Mouse (Mus musculus) lung, postnatal 4 days (tissue): ENCODE results near the gene Naa16.

Source experiments
- DNase-seq, 2 experiments: peaks; one replicate each; pipeline ENCODE4 v3.0.0; 2021

Gene Naa16

DNA sequence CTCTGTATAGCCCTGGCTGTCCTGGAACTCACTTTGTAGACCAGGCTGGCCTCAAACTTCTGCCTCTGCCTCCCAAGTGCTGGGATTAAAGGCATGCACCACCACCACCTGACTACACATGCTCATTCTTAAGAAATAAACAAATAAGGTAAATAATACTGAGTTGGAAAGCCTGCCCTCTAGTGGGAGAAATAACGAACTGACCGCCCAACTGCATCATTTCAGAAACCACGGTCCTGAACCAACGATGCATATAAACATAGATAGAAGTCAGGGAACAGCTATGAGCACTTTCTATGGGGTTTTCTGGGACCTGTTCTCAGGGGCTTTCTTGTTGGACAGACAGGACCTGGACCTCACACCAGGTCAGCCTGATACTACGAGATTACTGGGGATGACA is 63.5 kb downstream of the Naa16 start:
- peak; percentile 15 to 43 for DNase-seq

DNA sequence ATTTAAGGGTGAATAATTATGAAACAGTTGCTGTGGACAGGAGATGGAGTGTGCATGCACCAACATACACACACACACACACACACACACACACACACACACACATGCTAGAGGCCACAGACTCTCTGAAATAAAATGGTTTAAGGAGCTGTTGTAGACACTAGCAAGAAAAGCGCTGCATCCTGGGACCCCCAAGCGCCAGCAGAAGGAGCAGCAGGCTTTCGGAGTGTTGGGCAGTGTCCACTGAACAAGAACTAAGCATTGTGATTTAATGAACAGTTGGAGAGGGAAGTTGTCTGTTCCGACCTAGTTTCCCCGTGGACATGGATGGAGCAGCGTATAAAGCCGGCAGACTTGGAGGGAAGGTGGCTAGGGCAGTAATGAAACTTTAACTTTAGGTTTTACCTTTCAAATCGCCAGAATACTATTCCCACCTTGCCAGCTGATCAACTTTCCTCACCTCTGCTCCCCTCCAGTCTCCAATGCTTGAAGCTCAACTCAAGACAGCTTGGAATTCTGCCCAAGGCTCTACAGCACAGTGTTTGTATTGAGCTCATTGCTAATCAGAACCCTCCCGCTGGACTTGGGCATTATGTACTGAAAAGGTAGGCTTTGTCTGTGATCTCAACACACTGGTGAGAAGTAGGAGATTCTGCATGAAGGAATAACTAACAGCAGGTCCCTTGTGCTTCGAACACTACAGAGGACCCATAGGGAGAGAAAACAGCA is 66.3 kb downstream of the Naa16 start:
- DNase-seq = peak in 1 of 2 experiments; percentile 19

DNA sequence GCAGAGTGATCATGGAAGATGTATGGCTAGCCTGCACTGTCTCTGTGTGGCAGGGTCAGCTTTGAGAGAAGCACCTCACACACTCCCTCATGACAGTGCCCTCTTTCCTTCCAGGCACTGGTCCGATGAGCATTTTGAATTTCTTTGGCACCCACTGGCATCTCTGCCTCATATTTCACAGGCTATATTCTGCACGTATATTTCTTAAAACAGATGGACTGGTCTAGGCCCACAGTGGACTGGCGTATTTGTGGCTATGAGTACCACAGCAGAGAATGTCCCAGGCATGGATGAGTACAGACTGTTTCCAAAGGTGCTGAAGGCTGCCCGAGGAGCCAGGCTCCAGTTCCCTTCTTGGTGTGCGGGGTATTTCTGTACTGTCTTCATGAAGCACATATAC is 68.7 kb downstream of the Naa16 start:
- DNase-seq = peak in 1 of 2 experiments; percentile 10

DNA sequence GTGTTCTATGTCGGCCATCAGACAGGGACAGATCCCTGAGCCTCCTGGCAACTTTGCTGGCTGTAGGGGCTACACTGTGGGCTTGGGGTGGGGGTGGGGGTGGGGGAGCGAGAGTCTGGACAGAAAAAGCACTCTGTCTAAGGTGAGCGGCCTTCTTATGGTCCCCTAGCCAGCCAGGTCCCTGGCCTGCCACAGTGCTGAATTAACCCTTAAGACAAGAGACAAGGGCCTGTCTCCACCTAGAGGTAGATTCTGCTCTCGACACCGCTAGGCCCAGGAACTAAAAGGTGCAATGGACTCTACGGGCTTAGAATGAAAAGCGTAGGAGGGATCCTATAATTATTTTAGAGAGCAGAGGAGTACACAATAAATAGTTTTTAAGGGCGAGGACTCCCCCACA is 69.4 kb downstream of the Naa16 start:
- DNase-seq = peak in 1 of 2 experiments; percentile 29

DNA sequence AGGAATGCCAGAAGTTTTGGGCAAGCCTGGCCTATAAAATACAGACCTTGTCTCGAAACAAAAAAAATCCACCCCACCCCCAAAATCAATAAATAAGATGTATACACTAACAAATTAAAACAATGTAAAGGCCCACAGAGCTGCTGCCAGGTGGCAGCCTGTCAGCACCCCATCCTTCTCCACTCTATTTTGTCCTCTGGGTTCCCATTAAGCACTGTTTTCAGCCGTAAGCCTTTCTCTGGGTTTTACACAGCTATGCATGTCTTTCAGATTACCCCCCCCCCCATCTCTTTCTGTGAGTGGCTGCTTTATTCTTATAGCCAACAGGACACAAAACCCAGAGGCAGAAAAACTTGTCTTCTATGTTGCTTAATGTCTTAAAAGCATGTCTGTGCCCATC is 73.0 kb downstream of the Naa16 start:
- DNase-seq = no peak

DNA sequence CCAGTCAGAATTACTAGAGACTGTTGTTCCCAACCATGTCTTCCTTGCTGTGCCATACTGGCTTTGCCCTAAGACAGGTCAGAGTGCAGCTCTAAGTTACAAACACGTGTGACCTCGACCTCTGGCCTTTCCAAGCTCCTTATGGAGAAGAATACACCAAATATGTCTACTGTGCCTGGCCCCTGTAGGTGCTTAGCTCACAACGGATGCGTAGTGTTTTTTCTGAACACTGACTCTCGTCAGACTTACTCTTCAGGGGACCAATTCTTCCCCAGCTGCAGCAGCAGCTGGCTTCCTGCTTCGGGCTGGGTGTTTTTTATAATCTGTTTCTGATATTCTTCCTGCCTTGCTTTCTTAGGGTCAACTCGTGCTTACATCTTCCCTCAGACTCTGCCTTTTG is 74.7 kb downstream of the Naa16 start:
- peak in 1 of 2 experiments; percentile 15 for DNase-seq

DNA sequence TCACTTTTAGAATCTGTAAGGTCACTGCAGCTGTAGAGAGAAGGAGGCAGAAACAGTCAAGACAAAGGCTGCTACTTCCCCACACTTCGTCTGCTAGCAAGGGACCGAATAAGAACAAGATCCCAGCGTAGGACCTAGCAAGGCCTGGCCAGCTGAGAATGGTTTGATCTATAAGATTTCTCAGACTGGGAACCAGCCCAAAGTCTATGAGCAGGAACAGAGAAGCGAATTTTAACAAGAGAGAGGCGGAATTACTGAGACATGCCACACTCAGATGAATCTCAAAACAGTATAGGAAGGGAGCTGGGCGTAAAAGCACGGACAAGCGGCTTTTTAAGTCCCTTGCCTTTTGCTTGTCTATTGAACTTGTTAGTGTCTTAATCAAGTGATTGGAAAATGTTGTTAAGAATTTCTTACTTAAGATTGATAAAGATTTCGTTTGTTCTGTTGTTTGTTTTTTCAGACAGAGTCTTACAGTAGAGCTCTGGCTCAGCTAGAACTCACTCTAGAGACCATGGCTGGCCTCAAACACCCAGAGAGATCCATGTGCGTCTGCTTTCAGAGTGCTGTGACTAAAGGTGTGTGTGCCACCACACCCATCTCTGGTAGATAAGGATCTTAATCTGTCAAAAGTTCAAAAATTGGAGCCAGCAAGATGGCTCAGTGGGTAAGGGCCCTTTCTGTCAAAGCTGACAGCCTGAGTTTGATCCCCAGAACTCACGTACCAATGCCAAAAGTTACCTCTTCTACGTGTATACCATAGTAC is 76.2 kb downstream of the Naa16 start:
- DNase-seq = peak in 1 of 2 experiments; percentile 9

DNA sequence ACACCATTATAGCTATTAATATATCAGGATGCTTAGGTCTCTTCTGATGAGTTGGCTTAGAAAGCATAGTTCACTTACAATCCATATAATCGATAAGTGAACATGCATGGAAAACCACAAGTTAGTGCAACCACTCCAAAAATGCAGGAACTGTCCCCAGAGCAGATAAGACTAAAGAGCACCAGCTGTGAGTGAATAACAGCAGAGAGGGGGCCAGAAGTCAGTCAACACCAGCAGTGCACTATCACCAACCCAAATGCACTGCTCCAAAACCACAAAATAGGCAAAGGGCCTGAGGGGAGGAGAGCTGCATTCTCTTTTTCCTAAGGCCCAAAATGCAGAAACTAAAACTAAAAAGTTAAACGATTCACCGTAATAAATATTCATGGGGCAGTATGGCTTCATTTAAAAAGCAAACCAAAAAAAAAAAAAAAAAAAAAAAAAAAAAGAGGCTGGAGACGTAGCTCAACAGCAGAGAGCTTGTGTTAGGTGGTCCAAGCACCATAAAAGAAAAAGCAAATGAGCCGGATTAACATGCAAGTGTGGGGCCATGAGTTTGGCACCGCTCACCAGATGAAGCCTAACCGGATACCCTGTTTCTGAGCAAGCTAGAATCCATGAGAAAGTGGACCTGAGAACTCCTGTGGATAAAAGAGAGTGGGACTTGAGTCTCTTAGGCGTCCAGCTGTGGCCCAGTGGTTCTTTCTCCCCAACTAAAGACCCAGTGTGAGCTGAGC is 77.0 kb downstream of the Naa16 start:
- no peak for DNase-seq

DNA sequence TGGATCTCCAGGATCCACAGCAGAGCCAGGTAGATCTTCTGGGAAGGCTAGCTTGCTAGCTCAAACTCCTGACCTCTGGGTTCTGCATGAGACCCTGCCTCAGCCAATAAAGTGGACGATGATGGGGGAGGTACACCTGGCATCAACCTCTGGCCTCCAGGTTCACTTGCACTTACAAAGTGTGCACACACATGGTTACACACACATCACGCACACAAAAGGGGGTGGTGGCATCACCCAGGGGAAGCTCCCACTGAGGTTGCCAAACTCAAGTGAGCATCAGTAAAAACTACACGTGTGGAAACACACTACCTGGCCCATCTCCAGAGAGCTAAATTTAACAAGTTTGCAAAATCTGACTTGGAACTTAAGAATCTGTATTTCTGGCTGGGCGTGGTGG is 77.9 kb downstream of the Naa16 start:
- DNase-seq = no peak

DNA sequence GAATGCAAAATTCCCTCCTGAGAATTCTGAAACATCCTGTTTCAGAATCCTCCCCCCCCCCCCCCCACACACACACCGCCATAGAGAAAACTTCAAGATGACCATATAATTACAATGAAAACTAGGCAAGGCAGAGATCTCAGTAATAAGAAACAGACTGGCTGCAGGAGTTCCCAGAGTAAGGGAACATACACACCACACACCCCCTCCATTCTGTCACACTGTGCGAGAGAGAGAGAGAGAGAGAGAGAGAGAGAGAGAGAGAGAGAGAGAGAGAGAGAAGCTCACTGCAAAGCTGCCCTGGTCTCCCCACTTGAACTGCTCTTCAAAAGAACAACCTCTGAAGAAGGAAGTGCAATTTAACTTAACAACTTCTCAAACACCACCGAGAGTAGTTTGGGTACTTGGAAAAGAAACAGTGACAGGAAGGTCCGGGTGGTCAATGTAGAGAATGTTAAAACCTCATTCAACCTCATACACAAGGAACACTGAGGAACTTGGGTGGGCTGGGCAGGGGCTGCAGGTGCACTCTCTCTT is 78.6 kb downstream of the Naa16 start:
- DNase-seq = no peak

DNA sequence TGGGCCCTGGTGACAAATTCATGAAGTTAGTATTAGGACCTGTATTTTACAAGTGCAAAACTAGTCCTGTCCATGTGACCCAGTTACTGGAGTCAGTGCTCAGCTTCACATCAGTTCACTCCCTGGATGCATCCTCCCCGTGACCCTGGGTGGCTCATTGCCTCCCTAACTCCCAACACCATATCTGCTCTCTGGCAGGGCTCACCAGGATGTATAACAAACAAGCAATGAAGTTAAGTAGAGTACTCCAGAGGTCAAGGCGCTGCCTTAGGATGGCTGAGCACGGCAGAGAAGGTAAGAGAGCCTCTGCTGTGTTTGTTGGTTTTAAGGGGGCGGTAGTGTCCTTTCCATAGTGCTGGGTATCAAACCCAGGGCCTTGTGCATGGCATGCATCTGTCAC is 81.5 kb downstream of the Naa16 start:
- no peak for DNase-seq

DNA sequence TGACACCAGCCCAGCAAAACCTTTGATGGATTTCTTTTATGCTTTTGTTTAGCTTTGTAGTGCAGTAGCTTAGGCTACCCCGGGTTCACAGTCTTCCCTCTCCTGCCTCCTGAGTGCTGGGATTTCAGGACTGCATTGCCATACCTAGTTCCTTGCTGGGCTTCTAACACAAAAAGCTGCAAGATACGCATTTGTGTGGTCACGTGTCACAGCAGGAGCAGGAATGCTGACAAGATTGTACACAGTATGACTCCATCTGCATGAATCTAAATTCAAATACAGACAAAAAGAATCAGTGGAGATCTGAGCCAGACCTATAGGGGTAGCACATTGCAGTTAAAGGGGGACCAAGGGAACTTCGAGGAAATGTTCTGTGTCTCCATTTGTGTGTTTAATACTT is 82.2 kb downstream of the Naa16 start:
- DNase-seq = no peak

DNA sequence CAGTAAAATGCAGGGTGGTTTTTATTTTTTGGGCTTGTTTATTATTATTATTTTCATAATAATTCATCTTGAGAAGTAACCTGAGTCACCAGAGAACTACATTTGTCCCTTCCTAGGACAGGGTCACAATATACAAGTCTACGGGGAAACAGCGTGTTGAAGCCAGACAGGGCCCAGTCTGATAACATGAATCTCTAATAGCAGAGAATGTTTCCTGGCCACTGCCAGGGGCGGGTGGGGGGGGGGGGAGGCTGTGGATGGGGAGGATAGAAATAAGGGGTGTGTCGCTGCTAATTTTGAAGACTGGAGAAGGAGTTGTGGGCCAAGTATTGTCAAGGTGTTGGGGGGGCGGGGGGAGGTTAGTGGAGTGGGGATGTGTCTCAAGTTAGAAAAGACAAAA is 82.7 kb downstream of the Naa16 start:
- no peak for DNase-seq

DNA sequence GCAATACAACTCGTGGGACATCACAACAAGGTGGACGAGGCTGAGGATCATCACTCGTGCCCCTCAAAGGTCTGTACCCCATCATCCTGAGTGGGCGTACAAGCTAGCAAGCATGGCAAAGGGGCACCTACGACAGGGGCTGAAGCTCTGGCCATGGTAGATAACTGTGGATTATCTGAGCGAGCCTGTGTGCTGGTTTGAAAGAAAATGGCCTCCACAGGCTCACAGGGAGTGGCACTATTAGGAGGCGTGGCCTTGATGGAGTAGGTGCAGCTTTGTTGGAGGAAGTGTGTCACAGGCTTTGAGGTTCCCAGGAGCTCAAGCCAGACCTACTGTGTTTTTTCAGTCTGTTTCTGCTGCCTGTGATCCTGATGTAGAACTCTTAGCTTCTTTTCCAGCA is 83.4 kb downstream of the Naa16 start:
- no peak for DNase-seq

DNA sequence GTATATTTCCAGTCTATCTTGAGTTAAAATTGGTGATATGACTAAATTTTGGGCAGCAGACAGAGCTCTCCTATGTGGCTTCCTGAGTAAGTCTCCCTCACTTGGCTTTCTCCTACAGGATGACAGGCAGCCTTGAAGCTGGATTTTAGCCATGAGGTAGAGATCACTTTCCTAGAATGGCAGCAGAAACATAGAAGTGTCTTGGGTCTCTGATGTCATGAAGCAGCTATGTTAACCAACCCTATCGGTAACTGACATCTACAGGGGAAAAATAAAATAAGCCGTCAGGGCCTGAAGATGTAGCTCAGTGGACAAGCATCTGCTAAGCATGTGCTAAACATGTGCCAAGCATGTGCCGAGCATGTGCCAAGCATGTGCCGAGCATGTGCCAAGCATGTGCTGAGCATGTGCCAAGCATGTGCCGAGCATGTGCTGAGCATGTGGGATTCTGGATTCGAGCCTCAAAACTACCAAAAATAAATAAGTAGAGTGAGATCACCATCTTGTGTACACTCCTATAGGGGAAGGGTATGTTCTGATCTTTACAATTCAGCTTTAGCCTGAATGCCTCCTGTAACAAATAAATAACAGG is 85.6 kb downstream of the Naa16 start:
- DNase-seq = no peak

DNA sequence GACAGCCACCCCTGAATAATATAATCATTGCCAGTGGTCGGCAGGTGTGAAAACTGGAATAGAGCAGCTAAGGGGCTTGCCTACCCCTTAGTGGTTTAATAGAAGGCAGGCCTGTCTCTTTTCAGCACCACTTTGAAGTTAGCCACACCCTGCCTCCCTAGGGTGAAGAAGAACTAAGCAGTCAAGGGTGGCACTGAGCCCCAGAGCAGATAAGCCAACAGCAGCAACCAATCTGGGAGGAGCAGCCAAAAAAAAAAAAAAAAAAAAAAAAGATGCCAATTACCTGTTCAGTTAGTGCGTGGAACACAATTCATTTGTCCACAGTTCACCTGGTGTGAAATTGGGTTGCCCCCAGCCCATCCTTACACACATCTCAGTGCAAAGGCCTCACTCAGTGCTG is 87.4 kb downstream of the Naa16 start:
- DNase-seq = no peak

DNA sequence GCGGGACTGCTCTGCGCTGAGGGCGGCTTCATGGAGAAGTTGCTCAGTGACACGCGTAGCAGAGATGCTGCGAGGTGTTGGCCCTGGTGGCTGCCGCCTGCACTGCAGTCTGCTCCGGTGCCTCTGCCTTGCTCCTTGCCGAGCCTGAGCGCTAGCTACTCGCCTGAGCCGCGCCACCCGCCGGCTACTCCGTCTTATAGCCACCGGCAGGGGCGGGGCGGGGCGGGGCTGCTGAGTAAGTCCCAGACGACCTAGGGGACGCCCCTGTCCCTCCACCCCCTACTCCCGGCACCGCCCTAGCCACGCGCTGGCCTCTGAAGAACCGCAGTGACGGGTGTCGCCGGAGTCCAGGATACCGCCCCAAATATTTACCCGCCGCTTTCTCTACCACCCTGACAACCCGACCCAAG is 89.1 kb downstream of the Naa16 start, which contains the start of gene Rgcc:
Gene Rgcc, minus strand, starts transcription at position 180 of the 410 bp plus-strand sequence.
- DNase-seq = peak; percentile 99

DNA sequence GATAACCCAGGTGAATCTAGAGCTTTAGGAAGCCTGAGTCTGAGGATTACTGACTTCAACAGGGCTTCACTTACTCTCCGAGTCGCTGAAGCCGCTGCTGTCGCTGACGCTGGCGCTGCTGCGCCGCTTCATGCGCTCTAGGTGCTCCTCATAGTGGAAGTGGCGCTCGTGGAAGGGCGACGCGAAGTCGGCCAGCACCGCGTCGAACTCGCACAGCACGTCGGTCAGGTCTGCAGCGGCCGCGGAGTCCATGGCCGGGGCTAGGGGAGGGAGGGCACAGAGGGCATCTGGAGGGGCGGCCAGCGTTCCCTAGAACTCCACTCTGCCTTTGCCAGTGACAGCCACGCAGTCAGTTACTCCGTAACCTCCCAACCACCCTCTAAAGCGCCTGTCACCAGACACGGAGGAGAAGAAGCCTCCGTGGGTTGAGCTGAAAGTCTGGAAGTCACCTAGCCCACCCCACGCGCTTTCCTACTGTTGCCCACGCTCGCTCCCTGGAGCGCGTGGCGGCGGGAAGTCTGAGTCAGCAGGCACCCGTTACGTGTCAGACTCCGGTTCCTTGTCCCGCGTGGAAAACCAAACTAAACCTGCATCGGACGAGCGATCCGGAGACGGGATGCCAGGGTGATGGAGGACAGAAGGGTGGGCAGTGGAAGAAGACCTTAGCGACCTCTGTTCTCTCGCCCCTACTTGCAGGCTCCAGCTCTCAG is 89.8 kb downstream of the Naa16 start:
- DNase-seq = peak; percentile 52 to 54

DNA sequence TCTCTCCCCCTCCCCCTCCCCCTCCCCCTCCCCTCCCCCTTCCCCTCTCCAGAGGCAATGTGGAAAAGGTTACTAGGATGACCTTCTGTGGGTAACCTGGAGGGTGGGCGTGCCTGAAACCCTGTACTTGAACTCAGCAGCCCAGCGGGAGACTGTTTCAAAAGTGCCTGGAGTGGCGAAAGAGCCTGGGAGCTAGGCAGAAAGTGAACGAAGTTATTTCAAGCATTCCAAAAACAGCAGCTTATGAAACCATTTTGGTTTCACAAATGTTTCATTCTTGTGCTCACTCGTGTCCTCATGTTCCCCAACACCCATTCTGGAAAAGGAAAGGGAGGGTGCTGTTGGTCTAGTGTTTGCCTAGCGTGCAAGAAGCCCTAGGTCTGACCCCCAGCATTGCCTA is 90.8 kb downstream of the Naa16 start:
- peak; percentile 54 to 73 for DNase-seq

DNA sequence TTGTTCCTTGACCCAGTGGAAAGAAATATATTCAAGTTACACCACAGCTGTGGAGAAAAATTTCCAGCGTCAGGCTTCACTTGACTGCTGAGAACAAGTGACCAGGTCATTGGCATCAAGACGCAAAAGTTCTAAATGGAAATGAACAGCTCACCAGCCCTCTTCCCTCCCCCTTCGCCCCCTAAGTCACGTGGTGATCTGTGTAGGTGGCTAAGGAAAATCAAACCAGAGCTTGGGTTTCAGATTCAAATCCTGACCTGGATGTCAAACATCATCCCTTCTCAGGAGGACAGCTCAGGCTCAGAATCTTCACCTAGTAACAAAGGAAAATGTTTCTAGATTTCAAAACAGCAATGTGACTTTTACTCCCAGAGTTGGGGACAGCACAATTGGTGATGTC is 91.3 kb downstream of the Naa16 start:
- no peak for DNase-seq

DNA sequence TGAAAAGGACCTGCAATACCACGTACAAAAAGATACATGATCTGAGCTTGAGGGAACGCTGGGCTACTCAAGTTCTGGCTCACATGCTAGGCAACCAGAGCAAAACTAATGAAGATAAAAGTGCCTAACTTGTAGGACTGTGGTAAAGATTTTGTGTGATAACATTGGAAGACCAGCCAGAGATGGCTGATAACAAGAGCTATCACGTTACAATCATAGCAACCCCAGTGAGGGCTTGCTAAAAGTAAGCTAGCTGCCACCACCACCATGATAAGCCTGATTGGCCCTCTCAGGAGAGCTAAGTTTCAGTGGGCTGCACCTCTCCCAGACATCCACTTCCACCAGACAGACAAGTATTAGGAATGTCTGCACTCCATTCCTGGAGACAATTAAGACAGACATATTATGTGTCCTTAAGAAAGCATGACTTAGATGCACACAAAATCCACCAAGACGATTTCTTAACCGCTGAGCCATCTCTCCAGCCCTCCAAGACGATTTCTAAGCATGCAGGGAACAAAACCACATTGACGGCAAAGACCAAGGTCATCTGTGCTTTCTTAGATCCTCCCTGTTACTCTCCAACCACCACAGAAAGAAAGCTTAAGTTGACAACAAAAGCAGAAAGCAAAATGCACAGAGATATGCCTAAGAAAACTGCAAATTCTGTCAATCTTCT is 92.1 kb downstream of the Naa16 start:
- DNase-seq = no peak

DNA sequence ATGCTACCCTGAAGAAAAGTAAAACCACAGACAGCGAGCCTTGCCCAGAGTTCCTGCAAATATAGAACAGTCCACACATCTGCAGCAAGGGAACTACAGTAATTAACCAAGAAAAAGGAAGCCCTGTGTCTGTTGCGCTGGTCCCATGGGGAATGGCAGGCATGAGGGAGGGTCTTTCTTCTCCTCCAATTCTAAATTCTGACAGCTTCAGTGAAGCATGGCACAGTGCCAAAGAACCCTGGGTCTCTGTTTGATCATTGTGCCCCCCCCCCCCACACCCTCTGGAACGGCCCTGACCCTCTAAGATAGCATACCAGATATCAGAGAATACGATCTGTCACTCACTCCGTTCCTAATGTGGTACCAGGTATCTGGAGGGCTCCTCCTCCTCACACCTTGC is 93.7 kb downstream of the Naa16 start:
- DNase-seq = no peak
